Mouse (Mus musculus) cerebellum, adult 11 months (tissue): ENCODE results near the gene Gm43518.

Experiments
- DNase-seq: peaks from one replicate; pipeline ENCODE4 v3.0.0; 2022

The Gm43518 gene

DNA sequence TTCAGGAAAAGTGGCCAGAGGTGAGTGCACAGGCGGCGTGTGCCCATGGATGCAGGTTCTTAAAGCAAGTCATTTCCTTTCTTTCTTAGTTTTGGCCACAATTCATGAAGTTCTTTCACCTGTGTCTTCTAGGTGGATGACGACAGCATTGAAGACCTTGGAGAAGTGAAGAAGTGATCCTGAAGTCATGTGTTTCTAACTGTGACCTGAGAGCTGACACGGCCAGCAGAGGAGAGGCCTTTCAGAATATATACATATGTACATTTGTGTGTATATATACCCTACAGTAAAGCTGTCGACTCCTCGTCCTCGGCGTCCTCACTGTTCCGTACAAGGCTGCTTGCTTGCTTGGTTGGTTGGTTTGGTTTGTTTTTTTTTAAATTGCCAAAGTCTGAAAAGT is at the start of gene Gm43518:
TSS of gene Gm43518 (plus strand) at position 301 of the 400 bp plus-strand sequence.
- DNase-seq: no peak

GRCm38 (mm10) chr5:123878056-123878455 is 49.2 kb upstream of the Gm43518 start:
- DNase-seq: no peak

GRCm38 (mm10) chr5:123879928-123880327 is 47.3 kb upstream of the Gm43518 start, which contains the start of gene Hcar1:
TSS of gene Hcar1 (minus strand) at chr5:123880020.
- DNase-seq: no peak

DNA sequence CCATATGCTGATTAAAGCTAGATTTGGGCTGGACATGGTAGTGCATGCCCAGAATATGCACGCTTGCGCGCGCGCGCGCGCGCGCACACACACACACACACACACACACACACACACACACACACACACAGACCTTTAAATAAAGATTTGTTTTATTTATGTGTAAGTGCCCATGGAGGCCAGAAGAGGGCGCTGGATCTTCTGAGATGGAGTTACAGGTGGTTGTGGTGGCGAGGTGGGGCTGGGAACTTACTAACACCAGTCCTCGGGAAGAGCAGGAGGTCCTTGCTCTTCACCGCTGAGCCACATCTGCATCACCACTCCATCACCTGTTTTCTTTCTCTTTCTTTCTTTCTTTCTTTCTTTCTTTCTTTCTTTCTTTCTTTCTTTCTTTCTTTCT is 46.4 kb upstream of the Gm43518 start:
- no peak for DNase-seq

- no peak for DNase-seq
These were observed 43.3 kb upstream of the Gm43518 start for GRCm38 (mm10) chr5:123883891-123884290.

DNA sequence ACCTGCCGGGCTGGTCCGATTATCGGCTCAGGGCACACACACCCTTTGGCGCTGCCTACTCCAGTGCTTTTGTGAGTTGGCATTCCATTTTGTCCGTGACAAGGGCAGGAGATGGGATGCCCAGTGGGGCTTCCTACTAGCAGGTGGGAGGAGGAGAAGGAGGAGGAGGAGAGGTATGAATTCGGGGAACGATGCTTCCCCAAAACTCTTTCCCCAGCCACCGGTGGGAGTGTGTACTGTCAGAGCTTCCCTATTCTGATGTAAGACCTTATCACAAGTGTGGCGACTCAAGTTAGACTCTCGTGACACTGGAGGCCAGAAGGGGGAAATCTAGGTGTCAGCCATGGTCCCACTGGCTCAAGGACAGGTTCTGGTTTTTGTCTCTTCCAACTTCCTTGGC is 42.9 kb upstream of the Gm43518 start:
- no peak for DNase-seq

DNA sequence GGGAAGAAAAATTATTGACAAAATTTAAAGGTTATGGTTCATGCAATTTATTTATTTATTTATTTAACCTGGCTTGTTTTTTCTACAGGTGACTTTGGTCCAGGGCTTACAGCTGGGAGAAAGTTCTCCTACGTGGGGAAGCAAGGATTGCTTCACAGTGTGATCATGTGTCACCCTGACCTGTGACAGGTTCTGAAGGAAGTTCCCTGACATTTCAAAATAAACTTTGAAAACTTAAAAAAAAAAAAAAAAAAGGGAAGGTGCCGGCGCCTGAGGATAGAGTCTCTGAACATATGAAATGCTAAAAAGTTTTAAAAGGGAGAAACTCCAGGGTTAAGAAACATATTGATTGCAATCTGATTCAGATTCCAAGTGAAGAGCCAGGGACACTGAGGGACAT is 40.9 kb upstream of the Gm43518 start:
- no peak for DNase-seq

- no peak for DNase-seq
These were observed 36.9 kb upstream of the Gm43518 start for GRCm38 (mm10) chr5:123890312-123890711.

DNA sequence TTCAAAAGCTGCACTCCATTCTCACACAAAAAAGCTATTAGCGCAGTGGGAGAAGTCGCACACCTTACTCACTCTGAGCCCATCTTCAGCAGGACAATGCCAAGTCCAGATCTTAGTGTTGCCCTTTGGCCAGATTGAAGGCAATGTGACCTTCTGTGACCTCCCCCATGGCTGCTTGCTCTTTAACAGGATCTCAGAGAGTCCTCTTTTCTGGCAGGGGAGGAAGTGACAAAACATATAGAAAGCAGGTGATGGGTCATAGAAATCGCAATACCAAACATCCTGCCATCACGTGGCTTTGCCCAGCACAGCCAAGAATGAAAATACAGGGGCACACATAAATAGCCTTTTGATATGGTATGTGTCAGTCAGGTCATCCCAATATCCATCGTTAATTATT is 36.2 kb upstream of the Gm43518 start:
- no peak for DNase-seq

DNA sequence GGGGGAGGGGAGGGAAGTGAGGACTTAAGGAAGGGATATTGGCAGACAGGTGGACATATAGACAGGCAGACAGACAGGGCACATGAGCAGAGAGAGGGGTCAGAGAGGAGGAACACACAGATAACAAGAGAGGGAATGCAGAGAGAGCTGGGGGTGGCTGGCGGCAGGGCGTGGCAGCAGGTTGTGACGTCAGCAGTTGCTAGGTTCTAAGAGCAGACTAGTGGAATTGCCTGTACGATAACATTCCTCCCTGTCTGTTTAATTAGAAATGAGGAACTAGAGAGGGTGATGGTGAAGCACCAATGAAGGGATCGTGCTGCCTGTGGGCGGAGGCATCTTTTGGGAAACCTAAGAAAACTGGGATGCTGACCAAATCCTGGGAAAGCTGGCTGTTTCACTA is 35.5 kb upstream of the Gm43518 start:
- no peak for DNase-seq

GRCm38 (mm10) chr5:123893520-123893919 is 33.7 kb upstream of the Gm43518 start:
- no peak for DNase-seq

- DNase-seq: no peak
These were observed 30.8 kb upstream of the Gm43518 start for GRCm38 (mm10) chr5:123896395-123896794.

DNA sequence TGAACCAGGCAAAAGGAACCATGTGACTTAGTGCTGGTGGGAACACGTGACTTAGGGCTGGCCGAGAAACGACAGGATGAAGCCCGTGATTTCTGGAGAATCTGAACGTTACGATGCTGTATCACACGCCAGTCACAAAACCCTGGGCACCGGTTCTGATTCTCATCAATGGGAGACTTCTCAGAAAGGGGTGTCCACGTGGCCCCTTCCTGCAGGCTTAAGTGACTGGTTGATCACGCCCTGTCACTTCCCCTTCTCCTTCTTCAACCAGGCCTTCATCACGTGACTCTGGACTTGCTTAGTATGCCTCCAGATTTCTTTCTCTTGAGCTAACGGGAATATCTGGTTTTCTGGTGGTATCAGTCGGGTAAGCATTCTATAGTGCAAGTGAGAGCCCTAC is 29.9 kb upstream of the Gm43518 start:
- no peak for DNase-seq

DNA sequence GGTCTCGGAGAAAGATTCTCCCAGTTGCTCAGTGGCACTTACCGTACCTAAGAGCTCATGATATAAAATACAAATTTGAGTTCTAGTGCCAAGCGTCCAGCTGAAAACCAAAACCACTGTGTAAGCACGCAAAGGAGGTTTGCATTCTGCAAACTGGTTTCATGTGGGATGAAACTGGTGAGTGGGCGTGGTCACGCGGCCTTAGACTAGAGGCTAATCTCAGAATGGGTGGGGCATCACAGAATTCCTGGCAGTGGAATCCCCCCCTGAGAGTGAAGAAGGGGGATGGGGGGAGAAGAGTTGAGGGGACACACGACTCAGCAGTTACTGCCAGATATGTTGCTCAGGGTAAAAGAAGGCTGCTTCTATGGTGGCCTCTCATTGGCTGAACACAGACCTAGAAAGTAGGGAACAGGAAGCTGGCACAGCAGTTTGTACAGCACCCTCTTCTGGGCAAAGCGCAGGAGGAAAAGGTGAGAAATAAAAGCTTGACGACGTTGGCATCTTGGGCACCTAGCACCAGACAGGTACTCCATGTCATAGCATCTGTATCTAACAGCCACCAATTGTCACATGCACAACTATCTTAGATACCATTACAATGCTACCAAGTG is 23.1 kb upstream of the Gm43518 start:
- DNase-seq: no peak

- no peak for DNase-seq
These were observed 20.9 kb upstream of the Gm43518 start for GRCm38 (mm10) chr5:123906146-123906975.

DNA sequence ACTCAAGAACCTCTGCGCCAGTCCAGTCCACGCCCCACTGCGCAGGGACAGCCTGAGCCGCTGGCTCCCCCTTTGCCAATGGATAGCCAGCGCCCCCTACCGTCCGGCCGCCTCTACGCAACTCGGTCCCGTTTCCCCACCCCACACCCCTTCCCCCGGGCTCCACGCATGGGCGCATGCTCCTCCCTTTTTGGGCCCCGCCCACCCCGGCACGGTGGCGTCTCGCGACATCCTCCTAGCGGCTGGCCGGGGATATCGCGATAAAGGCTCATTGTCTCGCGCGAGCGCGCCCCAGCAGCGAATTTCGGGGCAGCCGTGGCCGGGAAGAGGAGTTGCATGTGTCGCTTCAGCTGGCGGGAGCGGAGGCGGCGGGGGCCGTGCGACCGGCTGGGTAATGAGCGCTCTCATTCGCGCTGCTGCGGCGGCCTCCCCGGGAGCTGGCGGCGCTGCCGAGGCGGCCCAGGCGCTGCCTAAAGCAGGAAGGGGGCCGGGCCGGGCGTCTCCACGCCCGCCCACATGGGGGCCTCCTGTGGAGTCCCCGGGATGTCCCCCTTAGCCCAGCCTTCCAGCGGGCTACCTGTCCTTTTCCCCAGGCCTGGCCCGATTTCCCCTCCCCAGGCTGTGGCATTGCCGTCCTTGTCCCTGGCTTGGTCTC is 20.1 kb upstream of the Gm43518 start, which contains the start of gene Denr:
TSS of gene Denr (plus strand) at position 200 of the 655 bp plus-strand sequence.
- peak; percentile 99 for DNase-seq

DNA sequence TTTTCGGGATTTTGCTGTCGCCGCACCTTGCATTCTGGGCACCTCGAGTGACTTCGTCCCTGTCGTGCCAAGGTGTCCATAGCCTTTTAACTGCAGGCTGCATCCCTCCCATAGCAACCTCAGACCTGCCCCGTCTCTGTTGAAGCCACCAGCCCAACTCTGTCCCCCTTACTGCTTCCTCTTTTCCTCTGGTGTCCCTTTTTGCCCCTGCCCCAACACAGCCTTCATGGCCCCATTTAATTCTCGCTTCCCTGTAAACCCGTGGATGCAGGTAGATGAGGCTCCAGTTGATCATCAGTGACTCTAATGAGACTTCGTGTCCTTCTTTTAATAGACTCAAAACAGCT is 19.6 kb upstream of the Gm43518 start:
- DNase-seq: no peak

DNA sequence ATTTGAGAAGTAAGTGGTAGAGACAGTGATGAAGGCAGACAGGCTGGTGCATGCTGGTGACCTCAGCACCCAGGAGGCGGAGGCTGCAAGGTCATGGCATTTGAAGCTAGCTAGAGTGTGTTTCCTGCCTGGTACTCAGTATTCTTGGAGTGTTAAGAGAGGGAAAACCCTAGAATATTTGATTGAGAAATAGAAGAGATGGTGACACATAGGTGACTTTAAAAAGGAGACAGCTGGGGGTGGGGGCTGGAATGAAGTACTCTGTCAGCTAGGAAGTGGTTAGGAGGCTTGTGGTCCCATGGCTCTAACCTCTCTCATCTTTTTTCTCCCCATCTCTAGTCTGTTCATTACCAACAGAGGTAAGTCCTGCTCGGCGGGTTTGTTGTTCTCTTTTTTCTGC is 12.4 kb upstream of the Gm43518 start:
- no peak for DNase-seq

- no peak for DNase-seq
These were observed 5.1 kb upstream of the Gm43518 start for GRCm38 (mm10) chr5:123922112-123922511.

DNA sequence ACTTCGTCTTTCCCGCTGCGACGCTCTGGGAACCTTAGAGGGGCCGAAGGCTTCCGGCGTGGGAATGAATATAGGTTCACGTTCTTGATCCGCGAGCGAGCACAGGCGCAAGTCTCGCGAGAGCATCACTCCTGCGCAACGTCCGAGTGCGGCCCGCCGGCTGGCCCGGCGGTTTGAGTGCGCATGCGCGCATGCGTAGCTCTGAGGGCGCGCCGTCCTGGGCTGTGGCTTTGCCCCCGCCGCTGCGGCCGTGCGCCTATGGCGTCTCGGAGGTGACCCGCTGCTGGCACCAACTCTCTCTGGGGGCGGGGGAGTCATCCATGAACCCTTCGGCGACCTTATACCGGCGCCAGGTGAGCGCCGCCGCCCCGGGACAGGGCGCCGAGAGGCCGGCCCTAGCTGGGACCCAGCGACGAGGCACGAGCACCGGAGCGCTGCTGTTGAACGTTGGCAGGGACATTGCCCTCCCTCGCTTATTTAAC is 3.3 kb downstream of the Gm43518 start, which contains the start of gene Ccdc62:
TSS of gene Ccdc62 (plus strand) at position 172 of the 482 bp plus-strand sequence.
- peak; percentile 94 for DNase-seq

DNA sequence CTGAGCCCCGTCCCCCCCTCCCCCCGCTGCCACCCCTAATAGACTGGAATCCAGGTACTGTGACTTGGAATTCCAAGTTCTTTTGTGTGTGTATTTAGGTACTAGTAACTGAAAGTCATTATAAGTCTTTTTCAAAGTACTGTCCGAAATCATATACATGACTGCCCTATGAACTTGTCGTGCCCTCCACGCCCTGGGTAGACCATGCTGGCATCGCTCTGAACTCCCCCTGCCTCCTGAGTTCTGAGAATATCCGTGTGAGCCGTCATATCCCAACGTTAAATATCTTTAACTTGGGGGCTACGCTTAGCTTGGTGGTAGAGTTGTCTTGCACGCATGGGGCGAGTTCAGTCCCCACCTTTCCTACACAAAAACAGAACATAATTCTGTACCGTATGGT is 3.9 kb downstream of the Gm43518 start:
- DNase-seq: no peak

DNA sequence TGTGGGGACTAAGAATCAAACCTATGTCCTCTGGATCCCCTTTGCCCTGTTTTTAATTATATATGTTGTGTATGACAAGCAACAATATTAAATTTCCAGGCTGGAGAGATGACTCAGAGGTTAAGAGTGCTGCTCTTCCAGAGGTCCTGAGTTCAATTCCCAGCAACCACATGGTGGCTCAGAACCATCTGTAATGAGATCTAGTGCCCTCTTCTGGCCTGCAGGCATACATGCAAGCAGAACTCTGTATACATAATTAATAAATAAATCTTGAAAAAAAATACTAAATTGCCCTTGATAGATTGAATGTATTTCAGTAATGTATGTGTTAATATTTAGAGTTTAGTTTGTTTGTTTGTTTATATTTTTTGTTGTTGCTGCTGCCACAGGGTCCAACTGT is 5.7 kb downstream of the Gm43518 start:
- no peak for DNase-seq

- no peak for DNase-seq
These were observed 6.3 kb downstream of the Gm43518 start for GRCm38 (mm10) chr5:123933556-123933955.
